Comparison of ENCODE assay signal across 8 mouse cellular contexts in genomic region chr11:75192336-75193214, GRCm38 (mm10). TPM values are rescaled to one million over a fixed set of nuclear protein-coding genes. Genes with fewer than 3 reads are reported as not detected.
DNase-seq lines count a peak whose midpoint lies in the region; ATAC-seq lines count a peak whose summit lies in the region.

No protein-coding gene starts in this region.

- 21% methylated on average over 13 of the region's 13 CpGs for WGBS in forebrain, embryonic 15.5 days

- peak; percentile 89 for DNase-seq in NIH3T3 (ENCODE audit: low read depth)
- peak; percentile 89 for DNase-seq in cerebellum, adult 11-12 months
- peak; percentile 80 to 84 for DNase-seq in layer of hippocampus, postnatal 10 days (ENCODE audit: low spot score in 2 of 2)
- peak; percentile 69 for DNase-seq in retina, postnatal 7 days (ENCODE audit: low read depth, low spot score)
- peak; percentile 74 to 88 for DNase-seq in urinary bladder, postnatal 36 days (ENCODE audit: low spot score in 2 of 2)

- no peak overlapping the region for H3K27ac ChIP-seq in forebrain, embryonic 15.5 days (replicated peaks)

- peaks cover 51% of the 10 kb centered on the region for H3K4me1 ChIP-seq in forebrain, embryonic 15.5 days

- peak; percentile 38 for ATAC-seq in forebrain, embryonic 15.5 days (replicated peaks)
- ATAC-seq in hematopoietic stem cell, adult 5-6 weeks (replicated peaks in 1 of 2; ENCODE audit: insufficient read depth in 1 of 2, low FRiP score in 2 of 2, low TSS enrichment in 1 of 2, low read depth in 1 of 2, poor library complexity in 2 of 2, severe bottlenecking in 2 of 2): peak; percentile 56 to 68
- peak; percentile 56 for ATAC-seq in megakaryocyte, adult 5-6 weeks (ENCODE audit: poor library complexity, severe bottlenecking)

- H3K27me3 ChIP-seq in forebrain, embryonic 15.5 days: peaks cover 53% of the 10 kb centered on the region

- H3K9me3 ChIP-seq in forebrain, embryonic 15.5 days: no peaks in the 10 kb centered on the region

- peak overlapping the region; percentile 59 for H3K4me2 ChIP-seq in forebrain, embryonic 15.5 days (replicated peaks)

- H3K36me3 ChIP-seq in forebrain, embryonic 15.5 days: no peaks in the 10 kb centered on the region

- H3K4me3 ChIP-seq in forebrain, embryonic 15.5 days: no peak overlapping the region

- no peak overlapping the region for H3K9ac ChIP-seq in forebrain, embryonic 15.5 days (replicated peaks)

RNA-seq across cellular contexts. Expression of gene Rtn4rl1, which starts 1.0 kb away (rescaled TPM):
- polyA plus RNA-seq in forebrain, embryonic 15.5 days (2015; fragmentation: Nextera tagmentation; extraction: Ambion mirVana): 5.6 and 6.9 TPM in 2 replicates
- total RNA-seq in hematopoietic stem cell, adult 5-6 weeks (2017): 0.84 TPM in 1 of 2 replicates, not detected in the other
- total RNA-seq in layer of hippocampus, postnatal 10 days (2021): 10 to 100 TPM; 54.5 to 58.5 TPM
- total RNA-seq in megakaryocyte, adult 5-6 weeks (2015): 1.2 and 1.3 TPM in 2 replicates
- total RNA-seq in megakaryocyte, adult 5-6 weeks (2017): 0.08 and 0.81 TPM in 2 replicates

RNA-seq across cellular contexts. Expression of gene Dph1, which starts 1.5 kb away (rescaled TPM):
- 14.8 and 16.2 TPM in 2 replicates for polyA plus RNA-seq in forebrain, embryonic 15.5 days (2015; fragmentation: Nextera tagmentation; extraction: Ambion mirVana)
- total RNA-seq in hematopoietic stem cell, adult 5-6 weeks (2017): 7.8 and 14.0 TPM in 2 replicates
- 10 to 100 TPM; 20.8 to 21.1 TPM for total RNA-seq in layer of hippocampus, postnatal 10 days (2021)
- total RNA-seq in megakaryocyte, adult 5-6 weeks (2015): 0.52 and 1.3 TPM in 2 replicates
- total RNA-seq in megakaryocyte, adult 5-6 weeks (2017): 1.8 and 2.0 TPM in 2 replicates

RNA-seq across cellular contexts. Expression of gene Ovca2, which starts 13.9 kb away (rescaled TPM):
- polyA plus RNA-seq in forebrain, embryonic 15.5 days (2015; fragmentation: Nextera tagmentation; extraction: Ambion mirVana): 15.4 and 21.6 TPM in 2 replicates
- 17.1 and 20.8 TPM in 2 replicates for total RNA-seq in hematopoietic stem cell, adult 5-6 weeks (2017)
- total RNA-seq in layer of hippocampus, postnatal 10 days (2021): 10 to 100 TPM; 10.1 to 11.1 TPM
- 11.5 and 17.2 TPM in 2 replicates for total RNA-seq in megakaryocyte, adult 5-6 weeks (2015)
- 7.8 and 11.0 TPM in 2 replicates for total RNA-seq in megakaryocyte, adult 5-6 weeks (2017)

RNA-seq across cellular contexts. Expression of gene Hic1, which starts 23.3 kb away (rescaled TPM):
- 2.1 and 2.2 TPM in 2 replicates for polyA plus RNA-seq in forebrain, embryonic 15.5 days (2015; fragmentation: Nextera tagmentation; extraction: Ambion mirVana)
- not detected in 2 replicates for total RNA-seq in hematopoietic stem cell, adult 5-6 weeks (2017)
- 1 to 10 TPM; 3.3 to 6.1 TPM for total RNA-seq in layer of hippocampus, postnatal 10 days (2021)
- 0.14 TPM in 1 of 2 replicates, not detected in the other for total RNA-seq in megakaryocyte, adult 5-6 weeks (2015)
- 0.04 and 0.07 TPM in 2 replicates for total RNA-seq in megakaryocyte, adult 5-6 weeks (2017)

Comparison
In these comparisons a context has a peak if more than half of its experiments do, and no peak if none do; other contexts are left out.
1. RNA of gene Rtn4rl1, which starts 1.0 kb away (total RNA-seq): 54.5 to 58.5 TPM in layer of hippocampus, postnatal 10 days; 0.08 to 1.3 TPM in megakaryocyte, adult 5-6 weeks and 0.84 TPM in hematopoietic stem cell, adult 5-6 weeks; every median in the first group is over 10 times any median in the second.
2. Peak in every context shown above with its lines, with median percentiles within 50 percentile points of each other: DNase-seq and ATAC-seq.